Mouse (Mus musculus) thymus, adult 2 months (tissue): ENCODE data around the gene Alpl.
A peak's percentile ranks its signal among the peaks of the same experiment; 100 is the strongest.

Experiments used
- CTCF ChIP-seq: fragments of 200-500 bp; IDR thresholded peaks from 2 replicates; pipeline ENCODE4 v1.5.1; 2012; ENCODE audit warnings: mild to moderate bottlenecking, control low read depth, low read length, moderate library complexity, borderline replicate concordance; ENCODE audit not compliant: control insufficient read depth, poor library complexity, insufficient read depth; ENCODE audit errors: extremely low read depth
- POLR2A ChIP-seq: fragments of 200-500 bp; IDR thresholded peaks from 2 replicates; pipeline ENCODE4 v1.6.1; 2012; ENCODE audit warnings: mild to moderate bottlenecking, low read length, control low read depth, moderate library complexity; ENCODE audit not compliant: control insufficient read depth, poor library complexity, insufficient read depth; ENCODE audit errors: extremely low read depth

- TF ChIP-seq POLR2A (no peak), CTCF (0 out of 2 replicates have a peak, but pooled peaks have one; percentile 20)
Observed at GRCm38 (mm10) chr4:137707216-137707990, 88.8 kb downstream of the Alpl start.
